Mouse (Mus musculus): ENCODE results near the gene Shank1. TPM values are rescaled to one million over a fixed set of nuclear protein-coding genes. Genes with fewer than 3 reads are reported as not detected.

Gene Shank1
- total RNA-seq, 1 experiment from 2014 or later, result 2.1 TPM

GRCm38 (mm10) chr7:44303346-44304340 is 6.4 kb upstream of the Shank1 start:
- no peak for ATAC-seq (ENCODE audit: extremely low read depth, insufficient number of reproducible peaks, low FRiP score, poor library complexity, severe bottlenecking)

GRCm38 (mm10) chr7:44304463-44304774 is 5.6 kb upstream of the Shank1 start:
- ATAC-seq (ENCODE audit: extremely low read depth, insufficient number of reproducible peaks, low FRiP score, poor library complexity, severe bottlenecking), result no peak

- peak; percentile 84 for ATAC-seq (ENCODE audit: extremely low read depth, insufficient number of reproducible peaks, low FRiP score, poor library complexity, severe bottlenecking)
Observed at GRCm38 (mm10) chr7:44304775-44305641, 5.0 kb upstream of the Shank1 start.

- ATAC-seq (ENCODE audit: extremely low read depth, insufficient number of reproducible peaks, low FRiP score, poor library complexity, severe bottlenecking), result no peak
Observed at GRCm38 (mm10) chr7:44305686-44306085, 4.4 kb upstream of the Shank1 start.

GRCm38 (mm10) chr7:44306516-44307240 is 3.4 kb upstream of the Shank1 start, which contains the start of gene Clec11a:
Gene Clec11a, minus strand, starts transcription at chr7:44306902.
- no peak for ATAC-seq (ENCODE audit: extremely low read depth, insufficient number of reproducible peaks, low FRiP score, poor library complexity, severe bottlenecking)

GRCm38 (mm10) chr7:44307261-44308020 is 2.6 kb upstream of the Shank1 start:
- ATAC-seq (ENCODE audit: extremely low read depth, insufficient number of reproducible peaks, low FRiP score, poor library complexity, severe bottlenecking), result no peak

GRCm38 (mm10) chr7:44310285-44310877 is 328 bp downstream of the Shank1 start:
- ATAC-seq (ENCODE audit: extremely low read depth, insufficient number of reproducible peaks, low FRiP score, poor library complexity, severe bottlenecking), result no peak

GRCm38 (mm10) chr7:44310878-44311712 is 1.0 kb downstream of the Shank1 start:
- ATAC-seq (ENCODE audit: extremely low read depth, insufficient number of reproducible peaks, low FRiP score, poor library complexity, severe bottlenecking), result no peak

GRCm38 (mm10) chr7:44311713-44312304 is 1.8 kb downstream of the Shank1 start:
- peak; percentile 85 for ATAC-seq (ENCODE audit: extremely low read depth, insufficient number of reproducible peaks, low FRiP score, poor library complexity, severe bottlenecking)

GRCm38 (mm10) chr7:44312484-44312883 is 2.4 kb downstream of the Shank1 start:
- no peak for ATAC-seq (ENCODE audit: extremely low read depth, insufficient number of reproducible peaks, low FRiP score, poor library complexity, severe bottlenecking)

- 0 out of 2 replicates have a peak, but pooled peaks have one; percentile 34 for ATAC-seq (ENCODE audit: extremely low read depth, insufficient number of reproducible peaks, low FRiP score, poor library complexity, severe bottlenecking)
Observed at GRCm38 (mm10) chr7:44317913-44318312, 7.9 kb downstream of the Shank1 start.

- no peak for ATAC-seq (ENCODE audit: extremely low read depth, insufficient number of reproducible peaks, low FRiP score, poor library complexity, severe bottlenecking)
Observed at GRCm38 (mm10) chr7:44320886-44321285, 10.8 kb downstream of the Shank1 start.

- no peak for ATAC-seq (ENCODE audit: extremely low read depth, insufficient number of reproducible peaks, low FRiP score, poor library complexity, severe bottlenecking)
Observed at GRCm38 (mm10) chr7:44322290-44322689, 12.2 kb downstream of the Shank1 start.

GRCm38 (mm10) chr7:44326614-44327013 is 16.6 kb downstream of the Shank1 start:
- ATAC-seq (ENCODE audit: extremely low read depth, insufficient number of reproducible peaks, low FRiP score, poor library complexity, severe bottlenecking), result no peak

GRCm38 (mm10) chr7:44332336-44332735 is 22.3 kb downstream of the Shank1 start:
- ATAC-seq (ENCODE audit: extremely low read depth, insufficient number of reproducible peaks, low FRiP score, poor library complexity, severe bottlenecking), result no peak

GRCm38 (mm10) chr7:44334139-44334538 is 24.1 kb downstream of the Shank1 start:
- no peak for ATAC-seq (ENCODE audit: extremely low read depth, insufficient number of reproducible peaks, low FRiP score, poor library complexity, severe bottlenecking)
